Mouse (Mus musculus): Measurements from ENCODE around the gene Gm11011.

DNA sequence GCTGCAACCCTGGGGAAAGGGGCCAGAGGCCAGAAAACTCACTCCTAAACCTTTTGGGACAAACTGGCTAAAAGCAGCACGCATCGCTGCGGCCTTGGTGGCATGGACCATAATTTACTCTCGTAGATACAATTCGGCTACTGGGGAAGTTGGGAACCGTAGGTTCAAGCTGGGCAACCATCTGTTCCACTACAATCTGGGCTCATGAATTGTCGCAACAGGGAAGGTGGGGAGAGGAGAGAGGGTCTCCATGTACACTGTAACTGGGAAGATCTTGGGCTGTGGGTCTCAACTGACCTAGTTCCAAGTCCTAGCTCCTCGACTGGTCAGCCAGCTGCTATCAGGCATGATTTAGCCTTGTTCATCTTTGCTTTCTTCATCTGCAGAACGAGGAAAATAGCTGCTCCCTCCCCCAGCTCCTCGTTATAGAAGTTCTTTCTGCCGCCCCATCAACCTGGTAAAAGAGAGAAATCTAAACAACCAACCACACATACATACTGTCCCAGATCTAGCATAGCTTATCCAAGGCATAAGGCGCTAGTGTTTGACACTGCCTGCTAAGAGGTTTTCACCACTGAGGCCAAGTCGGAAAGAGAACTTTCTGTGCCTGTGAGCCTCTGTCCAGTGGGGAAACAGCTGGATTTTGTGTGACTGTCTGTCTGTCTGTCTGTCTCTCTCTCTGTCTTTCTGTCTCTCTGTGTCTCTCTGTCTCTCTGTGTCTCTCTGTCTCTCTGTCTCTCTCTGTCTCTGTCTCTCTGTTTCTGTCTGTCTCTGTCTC is 19.5 kb upstream of the Gm11011 start:
- no peak for TF ChIP-seq CTCF (conservative IDR thresholded peaks at IDR 0.05; ENCODE audit: low read length)
- TF ChIP-seq POU5F1 (IDR thresholded peaks at IDR 0.05; ENCODE audit: borderline replicate concordance, low read length): no peak
- no peak for TF ChIP-seq NANOG (IDR thresholded peaks at IDR 0.05; ENCODE audit: borderline replicate concordance, low read length)

All from E14TG2a.4 (cell line).